Mouse (Mus musculus) liver, embryonic 14.5 days (tissue): ENCODE results near the gene Atp8a1. TPM values are rescaled to one million over a fixed set of nuclear protein-coding genes. Genes with fewer than 3 reads are reported as not detected.

Experiments used
- ATAC-seq: fragments of 200-750 bp; cut with Nextera tagmentation; 2 replicates; pipeline ENCODE4 v1.8.0; 2017; ENCODE audit warnings: moderate number of reproducible peaks, mild to moderate bottlenecking, moderate library complexity; ENCODE audit not compliant: insufficient read depth
- DNase-seq, 3 experiments: peaks; one replicate each; pipeline ENCODE4 v3.0.0-alpha.2; 2012 to 2013; ENCODE audit warnings: low read depth in 3 of 3, low spot score in 3 of 3
- H3K27ac ChIP-seq: fragments of 300-500 bp; sonication (generic); 2 replicates; pipeline ENCODE4 v1.5.1; 2014; ENCODE audit warnings: moderate library complexity, mild to moderate bottlenecking, control low read depth, inconsistent platforms
- H3K27me3 ChIP-seq: fragments of 300-500 bp; sonication (generic); 2 replicates; pipeline ENCODE4 v1.6.1; 2014; ENCODE audit warnings: mild to moderate bottlenecking, low read length, moderate library complexity; ENCODE audit not compliant: control insufficient read depth, insufficient read depth
- H3K36me3 ChIP-seq: fragments of 300-500 bp; sonication (generic); replicated peaks from 2 replicates; pipeline ENCODE4 v1.6.1; 2014; ENCODE audit warnings: low read depth; ENCODE audit not compliant: control insufficient read depth, insufficient read depth
- H3K4me1 ChIP-seq, 2 experiments: fragments of 200-500 bp in 1 of 2; fragments of 300-500 bp in 1 of 2; sonication (generic) in 1 of 2; replicated peaks; 2 replicates each; pipeline ENCODE4 v1.6.1; 2012 to 2014; ENCODE audit warnings: antibody characterized with exemption in 1 of 2, inconsistent platforms in 1 of 2, low read length in 1 of 2; ENCODE audit not compliant: control insufficient read depth in 2 of 2, insufficient read depth in 2 of 2
- H3K4me2 ChIP-seq: fragments of 300-500 bp; sonication (generic); 2 replicates; pipeline ENCODE4 v1.6.1; 2014; ENCODE audit warnings: low read depth, mild to moderate bottlenecking, control low read depth, moderate library complexity
- H3K4me3 ChIP-seq, 2 experiments: fragments of 200-500 bp in 1 of 2; fragments of 300-500 bp in 1 of 2; sonication (generic) in 1 of 2; 2 replicates each; pipeline ENCODE4 v1.5.1; 2012 to 2014; ENCODE audit warnings: low read depth in 2 of 2, low read length in 2 of 2, mild to moderate bottlenecking in 2 of 2, control low read depth in 1 of 2, inconsistent platforms in 1 of 2, moderate library complexity in 1 of 2; ENCODE audit not compliant: insufficient read depth in 1 of 2
- H3K9ac ChIP-seq: fragments of 300-500 bp; sonication (generic); replicated peaks from 2 replicates; pipeline ENCODE4 v1.6.1; 2014; ENCODE audit warnings: mild to moderate bottlenecking, control low read depth, moderate library complexity
- H3K9me3 ChIP-seq: fragments of 300-500 bp; sonication (generic); 2 replicates; pipeline ENCODE4 v1.6.1; 2016; ENCODE audit warnings: low read length, mixed read lengths; ENCODE audit not compliant: control insufficient read depth
- CTCF ChIP-seq: IDR thresholded peaks from 2 replicates; pipeline ENCODE4 v1.5.1; 2016; ENCODE audit warnings: antibody characterized with exemption, low read depth, control low read depth
- EP300 ChIP-seq: IDR thresholded peaks from 2 replicates; pipeline ENCODE4 v1.6.1; 2016; ENCODE audit warnings: antibody characterized with exemption, low read depth
- WGBS: fragments of 180-500 bp; shearing (Covaris S2); extraction: QIAGEN DNeasy Blood & Tissue Kit; methylation state at CpG from one replicate; pipeline ENCODE4 v1.1.7; 2014; ENCODE audit not compliant: insufficient replicate concordance; 5-methylcytosine and 5-hydroxymethylcytosine counted together
- polyA plus RNA-seq, 2 experiments: library from polyadenylated mRNA; depleted of rRNA in 1 of 2; stranded (reverse) in 1 of 2; unstranded in 1 of 2; fragments of >200 nt; fragmentation: Nextera tagmentation in 1 of 2; extraction: Ambion mirVana in 1 of 2; gene quantifications; 2 replicates each; pipeline versions ENCODE4 v1.2.1 to v1.2.3; 2012 to 2014

Atp8a1 gene
- polyA plus RNA-seq, 2 experiments = 21.0 to 42.5 TPM

GRCm38 (mm10) chr5:67655696-67656519 is 191.3 kb downstream of the Atp8a1 start:
- no peak overlapping the region for H3K27ac ChIP-seq
- no peak overlapping the region for H3K9ac ChIP-seq
- H3K4me1 ChIP-seq = no peaks in the 10 kb centered on the region
- H3K4me2 ChIP-seq = no peak overlapping the region
- ATAC-seq = no peak
- no peak for DNase-seq
- 84% methylated on average over 14 of the region's 14 CpGs for WGBS
- no peaks in the 10 kb centered on the region for H3K9me3 ChIP-seq
- no peaks in the 10 kb centered on the region for H3K27me3 ChIP-seq
- TF ChIP-seq EP300 (no peak), CTCF (no peak)
- H3K36me3 ChIP-seq = peaks cover 46% of the 10 kb centered on the region
- no peak overlapping the region for H3K4me3 ChIP-seq

GRCm38 (mm10) chr5:67654572-67654971 is 192.7 kb downstream of the Atp8a1 start:
- Histone ChIP-seq H3K4me1 (no peaks in the 10 kb centered on the region), H3K36me3 (peaks cover 45% of the 10 kb centered on the region), H3K4me3 (no peak overlapping the region), H3K9ac (no peak overlapping the region), H3K4me2 (no peak overlapping the region), H3K9me3 (no peaks in the 10 kb centered on the region), H3K27ac (no peak overlapping the region), H3K27me3 (no peaks in the 10 kb centered on the region)
- no peak for ATAC-seq
- DNase-seq = no peak
- WGBS = 86% methylated on average over 5 of the region's 5 CpGs
- no peak for TF ChIP-seq EP300
- TF ChIP-seq CTCF = no peak

- no peak overlapping the region for H3K4me3 ChIP-seq
- no peaks in the 10 kb centered on the region for H3K9me3 ChIP-seq
- no peak overlapping the region for H3K9ac ChIP-seq
- H3K36me3 ChIP-seq = peaks cover 47% of the 10 kb centered on the region
- H3K4me2 ChIP-seq = no peak overlapping the region
- TF ChIP-seq CTCF = no peak
- no peak overlapping the region for H3K27ac ChIP-seq
- WGBS = 84% methylated on average over 3 of the region's 3 CpGs
- H3K4me1 ChIP-seq = no peaks in the 10 kb centered on the region
- no peaks in the 10 kb centered on the region for H3K27me3 ChIP-seq
- ATAC-seq (no peak), DNase-seq (no peak)
Observed at GRCm38 (mm10) chr5:67653543-67653942, 193.7 kb downstream of the Atp8a1 start.

GRCm38 (mm10) chr5:67652468-67652867 is 194.8 kb downstream of the Atp8a1 start:
- Histone ChIP-seq H3K27me3 (no peaks in the 10 kb centered on the region), H3K36me3 (peaks cover 56% of the 10 kb centered on the region), H3K4me2 (no peak overlapping the region), H3K27ac (no peak overlapping the region), H3K9ac (no peak overlapping the region), H3K4me3 (no peak overlapping the region), H3K4me1 (no peaks in the 10 kb centered on the region), H3K9me3 (no peaks in the 10 kb centered on the region)
- WGBS = 81% methylated on average over 4 of the region's 4 CpGs
- ATAC-seq (no peak), DNase-seq (no peak)
- TF ChIP-seq EP300 = no peak
- no peak for TF ChIP-seq CTCF

GRCm38 (mm10) chr5:67650021-67650420 is 197.2 kb downstream of the Atp8a1 start:
- no peak overlapping the region for H3K4me3 ChIP-seq
- no peaks in the 10 kb centered on the region for H3K27me3 ChIP-seq
- H3K36me3 ChIP-seq = peaks cover 62% of the 10 kb centered on the region
- no peak overlapping the region for H3K9ac ChIP-seq
- ATAC-seq (no peak), DNase-seq (no peak)
- H3K4me2 ChIP-seq = no peak overlapping the region
- WGBS = 83% methylated on average over 5 of the region's 5 CpGs
- H3K27ac ChIP-seq = no peak overlapping the region
- H3K9me3 ChIP-seq = no peaks in the 10 kb centered on the region
- no peaks in the 10 kb centered on the region for H3K4me1 ChIP-seq
- TF ChIP-seq CTCF (no peak), EP300 (no peak)
